Mouse (Mus musculus) heart, postnatal 0 days (tissue): ENCODE results near the gene Rasa4.

ENCODE experiments used
- CTCF ChIP-seq: IDR thresholded peaks from 2 replicates; pipeline ENCODE4 v1.5.1; 2016; ENCODE audit warnings: antibody characterized with exemption, control low read depth, low read depth
- EP300 ChIP-seq: IDR thresholded peaks from 2 replicates; pipeline ENCODE4 v1.6.1; 2016; ENCODE audit warnings: antibody characterized with exemption, low read depth

GRCm38 (mm10) chr5:136041260-136041659 is 42.5 kb upstream of the Rasa4 start:
- TF ChIP-seq CTCF (no peak), EP300 (no peak)
